In genomic region chr19:7012426-7012825, GRCm38 (mm10) we compare ENCODE assay signal across 15 mouse cellular contexts.
"Had no signal": no experiment of that assay in that cellular context is flagged by ENCODE, and none has a peak within 500 bp of the region (broad histone marks: within the 10 kb centered on the region; RNA-seq: fewer than 3 reads in every experiment).

No protein-coding gene starts in this region.

- H3K4me2 ChIP-seq: limb, embryonic 13.5 days; liver, embryonic 11.5 days; neural tube, embryonic 15.5 days had no signal

- H3K27ac ChIP-seq: limb, embryonic 13.5 days; midbrain, embryonic 10.5 days; neural tube, embryonic 15.5 days had no signal

- H3K4me3 ChIP-seq: limb, embryonic 13.5 days; midbrain, embryonic 10.5 days; myocyte; neural tube, embryonic 15.5 days had no signal

- H3K9ac ChIP-seq: limb, embryonic 13.5 days; neural tube, embryonic 15.5 days had no signal

- H3K9me3 ChIP-seq: limb, embryonic 13.5 days; midbrain, embryonic 10.5 days; neural tube, embryonic 15.5 days had no signal

- H3K4me1 ChIP-seq: limb, embryonic 13.5 days; midbrain, embryonic 10.5 days; neural tube, embryonic 15.5 days had no signal

- DNase-seq: kidney, adult 11 months; kidney, postnatal 14 days; layer of hippocampus, adult 9-11 months; left cerebral cortex, postnatal 4 days; lung, adult 18-20 months; midbrain, embryonic 14.5 days; right cerebral cortex, adult 18-20 months; right cerebral cortex, postnatal 25 days; thymus, adult 2 months; thymus, postnatal 25 days had no signal

- H3K27me3 ChIP-seq: limb, embryonic 13.5 days; neural tube, embryonic 15.5 days had no signal
